Mouse (Mus musculus): ENCODE results near the gene Nfatc2. TPM values are rescaled to one million over a fixed set of nuclear protein-coding genes. Genes with fewer than 3 reads are reported as not detected.

The Nfatc2 gene
- polyA plus RNA-seq, 1 experiment: 0.07 TPM

- TF ChIP-seq CEBPB (IDR thresholded peaks at IDR 0.05; ENCODE audit: low read depth) (no peak), CTCF (IDR thresholded peaks at IDR 0.05; ENCODE audit: control insufficient read depth, insufficient read depth, insufficient read length) (no peak), MYOG (IDR thresholded peaks at IDR 0.05; ENCODE audit: control insufficient read depth, extremely low read depth, insufficient read length) (no peak), MAX (IDR thresholded peaks at IDR 0.05) (no peak), USF1 (IDR thresholded peaks at IDR 0.05; ENCODE audit: low read depth) (no peak), FOSL1 (IDR thresholded peaks at IDR 0.05; ENCODE audit: insufficient read depth, low read length, poor library complexity, severe bottlenecking) (no peak), MYOD1 (IDR thresholded peaks at IDR 0.05; ENCODE audit: control insufficient read depth, insufficient read length, low read depth) (no peak)
- Histone ChIP-seq H3K36me3 (ENCODE audit: control insufficient read depth, insufficient read depth) (no peaks in the 10 kb centered on the region), H3K79me3 (ENCODE audit: low read depth) (no peaks in the 10 kb centered on the region), H3K79me2 (ENCODE audit: control insufficient read depth, insufficient read depth) (no peaks in the 10 kb centered on the region), H3K27me3 (ENCODE audit: control insufficient read depth, insufficient read depth, insufficient read length) (peaks cover 35% of the 10 kb centered on the region), H3ac (ENCODE audit: control insufficient read depth, insufficient read length, low read depth) (no peak overlapping the region), H3K4me3 (ENCODE audit: insufficient read depth, poor library complexity, severe bottlenecking) (no peak overlapping the region)
Observed at GRCm38 (mm10) chr2:168640460-168640859, 39.0 kb upstream of the Nfatc2 start.

- no peak overlapping the region for H3ac ChIP-seq (ENCODE audit: control insufficient read depth, insufficient read length, low read depth)
- TF ChIP-seq CEBPB (IDR thresholded peaks at IDR 0.05; ENCODE audit: low read depth): no peak
- no peak for TF ChIP-seq USF1 (IDR thresholded peaks at IDR 0.05; ENCODE audit: low read depth)
- TF ChIP-seq MAX (IDR thresholded peaks at IDR 0.05): no peak
- TF ChIP-seq MYOG (IDR thresholded peaks at IDR 0.05; ENCODE audit: control insufficient read depth, extremely low read depth, insufficient read length): no peak
- TF ChIP-seq CTCF (IDR thresholded peaks at IDR 0.05; ENCODE audit: control insufficient read depth, insufficient read depth, insufficient read length): no peak
- TF ChIP-seq MYOD1 (IDR thresholded peaks at IDR 0.05; ENCODE audit: control insufficient read depth, insufficient read length, low read depth): no peak
- no peak for TF ChIP-seq FOSL1 (IDR thresholded peaks at IDR 0.05; ENCODE audit: insufficient read depth, low read length, poor library complexity, severe bottlenecking)
- no peaks in the 10 kb centered on the region for H3K79me2 ChIP-seq (ENCODE audit: control insufficient read depth, insufficient read depth)
- no peaks in the 10 kb centered on the region for H3K79me3 ChIP-seq (ENCODE audit: low read depth)
- H3K4me3 ChIP-seq (ENCODE audit: insufficient read depth, poor library complexity, severe bottlenecking): no peak overlapping the region
- H3K36me3 ChIP-seq (ENCODE audit: control insufficient read depth, insufficient read depth): no peaks in the 10 kb centered on the region
- H3K27me3 ChIP-seq (ENCODE audit: control insufficient read depth, insufficient read depth, insufficient read length): peaks cover 39% of the 10 kb centered on the region
Observed at GRCm38 (mm10) chr2:168634881-168635280, 33.4 kb upstream of the Nfatc2 start.

- H3K4me3 ChIP-seq (ENCODE audit: insufficient read depth, poor library complexity, severe bottlenecking): no peak overlapping the region
- no peak overlapping the region for H3ac ChIP-seq (ENCODE audit: control insufficient read depth, insufficient read length, low read depth)
- TF ChIP-seq FOSL1 (IDR thresholded peaks at IDR 0.05; ENCODE audit: insufficient read depth, low read length, poor library complexity, severe bottlenecking): no peak
- no peaks in the 10 kb centered on the region for H3K79me3 ChIP-seq (ENCODE audit: low read depth)
- H3K36me3 ChIP-seq (ENCODE audit: control insufficient read depth, insufficient read depth): no peaks in the 10 kb centered on the region
- no peaks in the 10 kb centered on the region for H3K79me2 ChIP-seq (ENCODE audit: control insufficient read depth, insufficient read depth)
- H3K27me3 ChIP-seq (ENCODE audit: control insufficient read depth, insufficient read depth, insufficient read length): peaks cover 39% of the 10 kb centered on the region
Observed at GRCm38 (mm10) chr2:168633301-168633816, 31.9 kb upstream of the Nfatc2 start.

- no peaks in the 10 kb centered on the region for H3K79me2 ChIP-seq (ENCODE audit: control insufficient read depth, insufficient read depth)
- H3K36me3 ChIP-seq (ENCODE audit: control insufficient read depth, insufficient read depth): no peaks in the 10 kb centered on the region
- TF ChIP-seq MYOG (IDR thresholded peaks at IDR 0.05; ENCODE audit: control insufficient read depth, extremely low read depth, insufficient read length): no peak
- TF ChIP-seq MAX (IDR thresholded peaks at IDR 0.05): no peak
- no peak for TF ChIP-seq USF1 (IDR thresholded peaks at IDR 0.05; ENCODE audit: low read depth)
- no peak for TF ChIP-seq MYOD1 (IDR thresholded peaks at IDR 0.05; ENCODE audit: control insufficient read depth, insufficient read length, low read depth)
- no peak for TF ChIP-seq CTCF (IDR thresholded peaks at IDR 0.05; ENCODE audit: control insufficient read depth, insufficient read depth, insufficient read length)
- no peak for TF ChIP-seq CEBPB (IDR thresholded peaks at IDR 0.05; ENCODE audit: low read depth)
- no peak for TF ChIP-seq FOSL1 (IDR thresholded peaks at IDR 0.05; ENCODE audit: insufficient read depth, low read length, poor library complexity, severe bottlenecking)
- no peaks in the 10 kb centered on the region for H3K79me3 ChIP-seq (ENCODE audit: low read depth)
- no peak overlapping the region for H3ac ChIP-seq (ENCODE audit: control insufficient read depth, insufficient read length, low read depth)
- H3K4me3 ChIP-seq (ENCODE audit: insufficient read depth, poor library complexity, severe bottlenecking): no peak overlapping the region
- H3K27me3 ChIP-seq (ENCODE audit: control insufficient read depth, insufficient read depth, insufficient read length): peaks cover 31% of the 10 kb centered on the region
Observed at GRCm38 (mm10) chr2:168632543-168632942, 31.1 kb upstream of the Nfatc2 start.

- Histone ChIP-seq H3K27me3 (ENCODE audit: control insufficient read depth, insufficient read depth, insufficient read length) (no peaks in the 10 kb centered on the region), H3K79me2 (ENCODE audit: control insufficient read depth, insufficient read depth) (no peaks in the 10 kb centered on the region), H3K36me3 (ENCODE audit: control insufficient read depth, insufficient read depth) (no peaks in the 10 kb centered on the region), H3ac (ENCODE audit: control insufficient read depth, insufficient read length, low read depth) (no peak overlapping the region), H3K4me3 (ENCODE audit: insufficient read depth, poor library complexity, severe bottlenecking) (no peak overlapping the region), H3K79me3 (ENCODE audit: low read depth) (no peaks in the 10 kb centered on the region)
- no peak for TF ChIP-seq MAX (IDR thresholded peaks at IDR 0.05)
- TF ChIP-seq CTCF (IDR thresholded peaks at IDR 0.05; ENCODE audit: control insufficient read depth, insufficient read depth, insufficient read length): peak; percentile 87
Observed at GRCm38 (mm10) chr2:168628787-168629186, 27.3 kb upstream of the Nfatc2 start.

- Histone ChIP-seq H3K27me3 (ENCODE audit: control insufficient read depth, insufficient read depth, insufficient read length) (no peaks in the 10 kb centered on the region), H3K4me3 (ENCODE audit: insufficient read depth, poor library complexity, severe bottlenecking) (no peak overlapping the region), H3ac (ENCODE audit: control insufficient read depth, insufficient read length, low read depth) (no peak overlapping the region), H3K79me2 (ENCODE audit: control insufficient read depth, insufficient read depth) (no peaks in the 10 kb centered on the region), H3K36me3 (ENCODE audit: control insufficient read depth, insufficient read depth) (no peaks in the 10 kb centered on the region), H3K79me3 (ENCODE audit: low read depth) (no peaks in the 10 kb centered on the region)
- TF ChIP-seq MAX (IDR thresholded peaks at IDR 0.05): no peak
- TF ChIP-seq USF1 (IDR thresholded peaks at IDR 0.05; ENCODE audit: low read depth): no peak
- no peak for TF ChIP-seq CTCF (IDR thresholded peaks at IDR 0.05; ENCODE audit: control insufficient read depth, insufficient read depth, insufficient read length)
- peak; percentile 53 for TF ChIP-seq FOSL1 (IDR thresholded peaks at IDR 0.05; ENCODE audit: insufficient read depth, low read length, poor library complexity, severe bottlenecking)
- TF ChIP-seq MYOD1 (IDR thresholded peaks at IDR 0.05; ENCODE audit: control insufficient read depth, insufficient read length, low read depth): peak; percentile 28
- peak; percentile 73 for TF ChIP-seq CEBPB (IDR thresholded peaks at IDR 0.05; ENCODE audit: low read depth)
- TF ChIP-seq MYOG (IDR thresholded peaks at IDR 0.05; ENCODE audit: control insufficient read depth, extremely low read depth, insufficient read length): no peak
Observed at GRCm38 (mm10) chr2:168627829-168628770, 26.6 kb upstream of the Nfatc2 start.

All from C2C12 (cell line).